Mouse (Mus musculus): Measurements from ENCODE around the gene Szrd1. TPM values are rescaled to one million over a fixed set of nuclear protein-coding genes. Genes with fewer than 3 reads are reported as not detected.

The Szrd1 gene
- 46.0 and 46.1 TPM in 2 replicates for total RNA-seq (2017)

- peak; percentile 93 for ATAC-seq (ENCODE audit: extremely low read depth, insufficient number of reproducible peaks, low FRiP score, poor library complexity, severe bottlenecking)
These were observed at the start of gene Szrd1 for GRCm38 (mm10) chr4:141139116-141139970. Gene Szrd1 (minus strand): TSS chr4:141139775.

GRCm38 (mm10) chr4:141186923-141187836, 47.6 kb upstream of the Szrd1 start:
- no peak for ATAC-seq (ENCODE audit: extremely low read depth, insufficient number of reproducible peaks, low FRiP score, poor library complexity, severe bottlenecking)

GRCm38 (mm10) chr4:141184426-141184825, 44.9 kb upstream of the Szrd1 start:
- ATAC-seq (ENCODE audit: extremely low read depth, insufficient number of reproducible peaks, low FRiP score, poor library complexity, severe bottlenecking), result no peak

- no peak for ATAC-seq (ENCODE audit: extremely low read depth, insufficient number of reproducible peaks, low FRiP score, poor library complexity, severe bottlenecking)
These were observed 44.4 kb upstream of the Szrd1 start for GRCm38 (mm10) chr4:141183932-141184331.

- ATAC-seq (ENCODE audit: extremely low read depth, insufficient number of reproducible peaks, low FRiP score, poor library complexity, severe bottlenecking), result peak; percentile 83; the same call in 1 of the 2 replicates
These were observed 42.4 kb upstream of the Szrd1 start for GRCm38 (mm10) chr4:141181981-141182380.

GRCm38 (mm10) chr4:141180831-141181230, 41.3 kb upstream of the Szrd1 start:
- ATAC-seq (ENCODE audit: extremely low read depth, insufficient number of reproducible peaks, low FRiP score, poor library complexity, severe bottlenecking), result no peak

GRCm38 (mm10) chr4:141178500-141178899, 38.9 kb upstream of the Szrd1 start:
- no peak for ATAC-seq (ENCODE audit: extremely low read depth, insufficient number of reproducible peaks, low FRiP score, poor library complexity, severe bottlenecking)

- ATAC-seq (ENCODE audit: extremely low read depth, insufficient number of reproducible peaks, low FRiP score, poor library complexity, severe bottlenecking), result no peak
These were observed 36.8 kb upstream of the Szrd1 start for GRCm38 (mm10) chr4:141176328-141176838.

- ATAC-seq (ENCODE audit: extremely low read depth, insufficient number of reproducible peaks, low FRiP score, poor library complexity, severe bottlenecking), result no peak
These were observed 36.2 kb upstream of the Szrd1 start for GRCm38 (mm10) chr4:141175783-141176182.

GRCm38 (mm10) chr4:141172121-141172520, 32.5 kb upstream of the Szrd1 start:
- no peak for ATAC-seq (ENCODE audit: extremely low read depth, insufficient number of reproducible peaks, low FRiP score, poor library complexity, severe bottlenecking)

GRCm38 (mm10) chr4:141167156-141167555, 27.6 kb upstream of the Szrd1 start:
- ATAC-seq (ENCODE audit: extremely low read depth, insufficient number of reproducible peaks, low FRiP score, poor library complexity, severe bottlenecking), result no peak

- ATAC-seq (ENCODE audit: extremely low read depth, insufficient number of reproducible peaks, low FRiP score, poor library complexity, severe bottlenecking), result no peak
These were observed 26.2 kb upstream of the Szrd1 start for GRCm38 (mm10) chr4:141165744-141166292.

- no peak for ATAC-seq (ENCODE audit: extremely low read depth, insufficient number of reproducible peaks, low FRiP score, poor library complexity, severe bottlenecking)
These were observed 24.2 kb upstream of the Szrd1 start for GRCm38 (mm10) chr4:141163729-141164128.

- no peak for ATAC-seq (ENCODE audit: extremely low read depth, insufficient number of reproducible peaks, low FRiP score, poor library complexity, severe bottlenecking)
These were observed 22.2 kb upstream of the Szrd1 start for GRCm38 (mm10) chr4:141161699-141162208.

- ATAC-seq (ENCODE audit: extremely low read depth, insufficient number of reproducible peaks, low FRiP score, poor library complexity, severe bottlenecking), result no peak
These were observed 20.6 kb upstream of the Szrd1 start for GRCm38 (mm10) chr4:141160193-141160592.

- ATAC-seq (ENCODE audit: extremely low read depth, insufficient number of reproducible peaks, low FRiP score, poor library complexity, severe bottlenecking), result 0 out of 2 replicates have a peak, but pooled peaks have one; percentile 15
These were observed 20.1 kb upstream of the Szrd1 start for GRCm38 (mm10) chr4:141159666-141160065.

- no peak for ATAC-seq (ENCODE audit: extremely low read depth, insufficient number of reproducible peaks, low FRiP score, poor library complexity, severe bottlenecking)
These were observed 19.5 kb upstream of the Szrd1 start for GRCm38 (mm10) chr4:141159093-141159492.

- ATAC-seq (ENCODE audit: extremely low read depth, insufficient number of reproducible peaks, low FRiP score, poor library complexity, severe bottlenecking), result no peak
These were observed 19.0 kb upstream of the Szrd1 start for GRCm38 (mm10) chr4:141158609-141159008.

- ATAC-seq (ENCODE audit: extremely low read depth, insufficient number of reproducible peaks, low FRiP score, poor library complexity, severe bottlenecking), result peak; percentile 14; the same call in 1 of the 2 replicates
These were observed 17.9 kb upstream of the Szrd1 start for GRCm38 (mm10) chr4:141157485-141157884.

Measured in neutrophil, adult 5-6 weeks (primary cell).